Mouse (Mus musculus) mammary gland, adult 2 months (tissue): ENCODE data around the gene Myom3. TPM values are rescaled to one million over a fixed set of nuclear protein-coding genes. Genes with fewer than 3 reads are reported as not detected.

ENCODE experiments used
- polyA plus RNA-seq: library from polyadenylated mRNA; depleted of rRNA; stranded (reverse); fragments of >200 nt; gene quantifications from 2 replicates; pipeline ENCODE4 v1.2.3, GENCODE M21; 2012; ENCODE audit warnings: low replicate concordance; rRNA removed

Myom3 gene
- polyA plus RNA-seq: 0.29 and 2.8 TPM in 2 replicates

GRCm38 (mm10) chr4:135759356-135759976 is at the start of gene Myom3:
Gene Myom3 (plus strand): TSS chr4:135759715.

GRCm38 (mm10) chr4:135727817-135728216 is 31.7 kb upstream of the Myom3 start, which contains the start of gene Il22ra1:
Gene Il22ra1 (plus strand): TSS chr4:135728172.

GRCm38 (mm10) chr4:135855536-135856222 is 96.2 kb downstream of the Myom3 start, which contains the start of gene Srsf10:
Gene Srsf10 (plus strand): TSS chr4:135855747.

Other genes starting within 250 kb of the Myom3 start
- 0.14 and 0.62 TPM in 2 replicates for gene Grhl3, start 186.1 kb upstream of the Myom3 start, polyA plus RNA-seq
- gene Ifnlr1, start 73.4 kb upstream of the Myom3 start, polyA plus RNA-seq: 3.9 and 6.0 TPM in 2 replicates
- 0.23 and 0.82 TPM in 2 replicates for gene Il22ra1, start 31.5 kb upstream of the Myom3 start, polyA plus RNA-seq
- 46.7 and 110 TPM in 2 replicates for gene Srsf10, start 96.0 kb downstream of the Myom3 start, polyA plus RNA-seq
- gene Pnrc2, start 114.1 kb downstream of the Myom3 start, polyA plus RNA-seq: 12.9 and 19.8 TPM in 2 replicates
- gene Cnr2, start 135.7 kb downstream of the Myom3 start, polyA plus RNA-seq: 15.0 and 18.4 TPM in 2 replicates
- 60.6 and 101 TPM in 2 replicates for gene Fuca1, start 161.0 kb downstream of the Myom3 start, polyA plus RNA-seq
- gene Hmgcl, start 186.7 kb downstream of the Myom3 start, polyA plus RNA-seq: 54.9 and 80.4 TPM in 2 replicates
- 61.5 and 82.0 TPM in 2 replicates for gene Gale, start 204.0 kb downstream of the Myom3 start, polyA plus RNA-seq
- 108 and 220 TPM in 2 replicates for gene Lypla2, start 212.9 kb downstream of the Myom3 start, polyA plus RNA-seq
- 31.8 and 63.5 TPM in 2 replicates for gene Pithd1, start 227.5 kb downstream of the Myom3 start, polyA plus RNA-seq